Mouse (Mus musculus) CH12.LX (cell line): ENCODE data around the gene 1810043G02Rik. TPM values are rescaled to one million over a fixed set of nuclear protein-coding genes. Genes with fewer than 3 reads are reported as not detected.
"Not testable (repeated sequence)": the region's sequence is repeated elsewhere in the genome, so short reads cannot be mapped to it uniquely, and the experiment has no call there.

Source experiments
- DNase-seq: peaks from one replicate; pipeline ENCODE4 v3.0.0-alpha.2; 2013; ENCODE audit errors: extremely low read depth
- H3K27ac ChIP-seq: 2 replicates; pipeline ENCODE4 v1.5.1; 2012; ENCODE audit warnings: low read depth, mild to moderate bottlenecking, control low read depth, moderate library complexity; ENCODE audit not compliant: insufficient read depth
- H3K27me3 ChIP-seq: replicated peaks from 2 replicates; pipeline ENCODE3; 2012; ENCODE audit warnings: inconsistent platforms
- H3K36me3 ChIP-seq, 2 experiments: replicated peaks in 1 of 2; 2 replicates each; pipeline versions ENCODE3 to v1.6.1; 2012; ENCODE audit warnings: inconsistent platforms in 1 of 2, low read length in 1 of 2, mild to moderate bottlenecking in 1 of 2, mixed read lengths in 1 of 2, moderate library complexity in 1 of 2; ENCODE audit not compliant: control insufficient read depth in 1 of 2, insufficient read depth in 1 of 2
- H3K4me1 ChIP-seq, 2 experiments: 2 replicates each; pipeline ENCODE4 v1.6.1; 2012; ENCODE audit warnings: inconsistent platforms in 1 of 2, moderate library complexity in 1 of 2; ENCODE audit not compliant: insufficient read depth in 2 of 2, control insufficient read depth in 1 of 2
- H3K4me2 ChIP-seq: 2 replicates; pipeline ENCODE4 v1.6.1; 2012; ENCODE audit warnings: low read depth, mild to moderate bottlenecking, control low read depth; ENCODE audit not compliant: poor library complexity, insufficient read depth, severe bottlenecking
- H3K4me3 ChIP-seq, 3 experiments: fragments of 150-350 bp in 1 of 3; sonication (generic) in 1 of 3; replicated peaks in 1 of 3; 2 replicates each; pipeline versions ENCODE3 to v1.5.1; 2011 to 2012; ENCODE audit warnings: low read depth in 2 of 3, low read length in 2 of 3, mild to moderate bottlenecking in 2 of 3, moderate library complexity in 2 of 3, control low read depth in 1 of 3, improper control_type of control experiment in 1 of 3, inconsistent platforms in 1 of 3, mixed read lengths in 1 of 3; ENCODE audit not compliant: poor library complexity in 1 of 3
- H3K79me2 ChIP-seq: replicated peaks from 2 replicates; pipeline ENCODE4 v1.6.1; 2012; ENCODE audit warnings: mild to moderate bottlenecking, moderate library complexity; ENCODE audit not compliant: control insufficient read depth, poor library complexity, insufficient read depth, severe bottlenecking; ENCODE audit errors: extremely low read depth
- H3K9ac ChIP-seq: 2 replicates; pipeline ENCODE4 v1.6.1; 2012; ENCODE audit warnings: low read depth, mild to moderate bottlenecking, control low read depth, moderate library complexity; ENCODE audit not compliant: insufficient read depth
- H3K9me3 ChIP-seq: replicated peaks from 2 replicates; pipeline ENCODE3; 2012; ENCODE audit warnings: low read length, inconsistent platforms, mixed read lengths
- BHLHE40 ChIP-seq: IDR thresholded peaks from 2 replicates; pipeline ENCODE4 v1.6.1; 2011; ENCODE audit warnings: mild to moderate bottlenecking, low read depth, low read length, improper control_type of control experiment
- CHD1 ChIP-seq: IDR thresholded peaks from 2 replicates; pipeline ENCODE4 v1.6.1; 2012; ENCODE audit warnings: low read depth, low read length, improper control_type of control experiment, inconsistent platforms
- CHD2 ChIP-seq: IDR thresholded peaks from 2 replicates; pipeline ENCODE4 v1.6.1; 2011; ENCODE audit warnings: low read length, improper control_type of control experiment
- E2F4 ChIP-seq: IDR thresholded peaks from 2 replicates; pipeline ENCODE4 v1.6.1; 2011; ENCODE audit warnings: low read depth, low read length, improper control_type of control experiment; ENCODE audit not compliant: insufficient replicate concordance
- ELF1 ChIP-seq: IDR thresholded peaks from 2 replicates; pipeline ENCODE4 v1.6.1; 2014; ENCODE audit warnings: low read depth, mild to moderate bottlenecking, inconsistent platforms, low read length, improper control_type of control experiment
- EP300 ChIP-seq: IDR thresholded peaks from 2 replicates; pipeline ENCODE4 v1.6.1; 2011; ENCODE audit warnings: low read length, improper control_type of control experiment
- JUND ChIP-seq: conservative IDR thresholded peaks from 2 replicates; pipeline ENCODE4 v1.6.1; 2011; ENCODE audit warnings: low read depth, low read length, improper control_type of control experiment
- MAFK ChIP-seq: IDR thresholded peaks from 2 replicates; pipeline ENCODE4 v1.6.1; 2011; ENCODE audit warnings: low read length, improper control_type of control experiment; ENCODE audit not compliant: insufficient replicate concordance
- MAZ ChIP-seq: IDR thresholded peaks from 2 replicates; pipeline ENCODE4 v1.6.1; 2012; ENCODE audit warnings: low read depth, mild to moderate bottlenecking, inconsistent platforms, low read length, improper control_type of control experiment, moderate library complexity
- MYC ChIP-seq: IDR thresholded peaks from 2 replicates; pipeline ENCODE4 v1.6.1; 2011; ENCODE audit warnings: low read depth, mild to moderate bottlenecking, improper control_type of control experiment, low read length
- NELFE ChIP-seq: IDR thresholded peaks from 2 replicates; pipeline ENCODE4 v1.6.1; 2011; ENCODE audit warnings: low read depth, low read length, improper control_type of control experiment
- PAX5 ChIP-seq: IDR thresholded peaks from 2 replicates; pipeline ENCODE4 v1.6.1; 2012; ENCODE audit warnings: low read length, inconsistent platforms, mixed read lengths
- SIN3A ChIP-seq: IDR thresholded peaks from 2 replicates; pipeline ENCODE4 v1.6.1; 2012; ENCODE audit warnings: low read length, improper control_type of control experiment, inconsistent platforms
- SMC3 ChIP-seq: IDR thresholded peaks from 2 replicates; pipeline ENCODE4 v1.6.1; 2011; ENCODE audit warnings: low read depth, low read length, improper control_type of control experiment
- TBP ChIP-seq: conservative IDR thresholded peaks from 2 replicates; pipeline ENCODE4 v1.6.1; 2011; ENCODE audit warnings: low read depth, low read length, improper control_type of control experiment
- TCF12 ChIP-seq: IDR thresholded peaks from 2 replicates; pipeline ENCODE4 v1.6.1; 2014; ENCODE audit warnings: low read depth, mild to moderate bottlenecking, inconsistent platforms, low read length, improper control_type of control experiment
- USF2 ChIP-seq: conservative IDR thresholded peaks from 2 replicates; pipeline ENCODE4 v1.6.1; 2011; ENCODE audit warnings: low read depth, low read length, improper control_type of control experiment
- dilution Hi-C: fragments of 300-500 bp; cut with MboI; formaldehyde crosslinking; loops from 2 replicates; pipeline ENCODE4 v1.14.3; 2020; ENCODE audit warnings: low sequenced_read_pairs; ENCODE audit not compliant: extremely low pct_unique_long_range_greater_than_20kb, extremely low pct_ligation_motif_present
- in situ Hi-C: fragments of 300-500 bp; cut with MboI; formaldehyde crosslinking; loops from 3 replicates; pipeline ENCODE4 v1.14.3; 2019; ENCODE audit warnings: low sequenced_read_pairs, low pct_ligation_motif_present, low pct_unique_long_range_greater_than_20kb, mixed read lengths
- polyA plus RNA-seq: library from polyadenylated mRNA; unstranded; fragments of >175 nt; gene quantifications from 2 replicates; pipeline ENCODE4 v1.2.1, GENCODE M21; 2012; ENCODE audit warnings: low read depth; ENCODE audit not compliant: insufficient read length
- total RNA-seq, 2 experiments: library from RNA; depleted of rRNA; stranded (reverse); fragments of 300-350 nt in 1 of 2; fragments of >200 nt in 1 of 2; gene quantifications; 2 replicates each; pipeline ENCODE4 v1.2.3; 2012 to 2014

1810043G02Rik gene
- total and polyA plus RNA-seq, 3 experiments = 3.3 to 6.2 (median 4.1) TPM

- H3K9ac ChIP-seq = peak within 1 kb of the TSS; percentile 96
- H3K27me3 ChIP-seq = peaks cover 6% of the 10 kb centered on the region
- H3K4me2 ChIP-seq = peak within 1 kb of the TSS; percentile 83
- peaks cover 14% of the 10 kb centered on the region for H3K79me2 ChIP-seq
- H3K9me3 ChIP-seq = peaks cover 6% of the 10 kb centered on the region
- in situ Hi-C loops = no loop called here
- peaks cover 2 to 25% of the 10 kb centered on the region in 2 experiments for H3K36me3 ChIP-seq
- H3K27ac ChIP-seq = peak within 1 kb of the TSS; percentile 90
- DNase-seq = no peak
- TF ChIP-seq ELF1 (no peak; the same call in 1 of the 2 replicates), MAFK (0 out of 2 replicates have a peak, but pooled peaks have one; percentile 31), MAZ (peak; percentile 45; the same call in 1 of the 2 replicates)
- TF ChIP-seq, all 38 proteins: peak for 2
- peak within 1 kb of the TSS; percentile 87 to 97 (median 96) for H3K4me3 ChIP-seq
- H3K4me1 ChIP-seq = peaks cover 12 to 32% of the 10 kb centered on the region in 2 experiments; a peak in 3 of 4 replicates
- dilution Hi-C loops = no loop called here
These were observed 31.6 kb downstream of the 1810043G02Rik start, which contains the start of gene Pfkl for GRCm38 (mm10) chr10:78009945-78010293. Pfkl (minus strand) TSS chr10:78010083.

GRCm38 (mm10) chr10:78010335-78010734 is 32.0 kb downstream of the 1810043G02Rik start:
- in situ Hi-C loops (no loop called here), dilution Hi-C loops (no loop called here)
- Histone ChIP-seq H3K36me3 (peaks cover under 1 to 20% of the 10 kb centered on the region in 2 experiments), H3K79me2 (peaks cover 14% of the 10 kb centered on the region), H3K9ac (peak overlapping the region; percentile 21; the same call in 1 of the 2 replicates), H3K4me1 (peaks cover 12 to 32% of the 10 kb centered on the region in 2 experiments; a peak in 3 of 4 replicates), H3K27me3 (peaks cover 7% of the 10 kb centered on the region), H3K4me3 (peak overlapping the region in 1 of 3 experiments; percentile 81), H3K9me3 (peaks cover 10% of the 10 kb centered on the region), H3K4me2 (peak overlapping the region; percentile 17), H3K27ac (no peak overlapping the region)
- TF ChIP-seq JUND (no peak), USF2 (no peak), PAX5 (no peak), NELFE (no peak), E2F4 (no peak), EP300 (no peak), SIN3A (no peak), TCF12 (no peak), TBP (no peak), MYC (no peak), CHD2 (no peak), CHD1 (no peak), BHLHE40 (no peak), SMC3 (no peak)
- peak; percentile 8 for DNase-seq

GRCm38 (mm10) chr10:78011116-78011515 is 32.8 kb downstream of the 1810043G02Rik start:
- Histone ChIP-seq H3K9me3 (peaks cover 10% of the 10 kb centered on the region), H3K79me2 (peaks cover 14% of the 10 kb centered on the region), H3K4me1 (peaks cover 8 to 27% of the 10 kb centered on the region in 2 experiments; a peak in 3 of 4 replicates), H3K36me3 (peaks cover 0 to 13% of the 10 kb centered on the region in 2 experiments)
- dilution Hi-C loops, H3K27me3 ChIP-seq, in situ Hi-C loops, H3K4me2 ChIP-seq, H3K27ac ChIP-seq, DNase-seq, H3K4me3 ChIP-seq, H3K9ac ChIP-seq: not testable (repeated sequence)
